ENCODE assay signal across 8 mouse cellular contexts in genomic region chrX:21089867-21090239, GRCm38 (mm10). TPM values are rescaled to one million over a fixed set of nuclear protein-coding genes. Genes with fewer than 3 reads are reported as not detected.
DNase-seq lines count a peak whose midpoint lies in the region; ATAC-seq lines count a peak whose summit lies in the region.

No protein-coding gene starts in this region.

- WGBS in lung, embryonic 15.5 days: 50% methylated on average over 7 of the region's 7 CpGs
- WGBS in forebrain, embryonic 12.5 days: 53% methylated on average over 7 of the region's 7 CpGs
- WGBS in intestine, embryonic 16.5 days: 46% methylated on average over 7 of the region's 7 CpGs
- WGBS in neural tube, embryonic 13.5 days: 55% methylated on average over 7 of the region's 7 CpGs

- no peaks in the 10 kb centered on the region for H3K36me3 ChIP-seq in lung, embryonic 15.5 days
- no peaks in the 10 kb centered on the region for H3K36me3 ChIP-seq in forebrain, embryonic 12.5 days (replicated peaks)
- H3K36me3 ChIP-seq in intestine, embryonic 16.5 days (ENCODE audit: control insufficient read depth, insufficient read depth, low read length): no peaks in the 10 kb centered on the region
- H3K36me3 ChIP-seq in neural tube, embryonic 13.5 days: no peaks in the 10 kb centered on the region

- peak overlapping the region; percentile 46; the same call in 1 of the 2 replicates for H3K4me3 ChIP-seq in lung, embryonic 15.5 days
- peak overlapping the region; percentile 41 for H3K4me3 ChIP-seq in forebrain, embryonic 12.5 days (replicated peaks)
- peak overlapping the region; percentile 43 for H3K4me3 ChIP-seq in intestine, embryonic 16.5 days (ENCODE audit: low read length)
- H3K4me3 ChIP-seq in neural tube, embryonic 13.5 days: peak overlapping the region; percentile 45

- H3K9ac ChIP-seq in lung, embryonic 15.5 days: no peak overlapping the region
- H3K9ac ChIP-seq in forebrain, embryonic 12.5 days: no peak overlapping the region
- no peak overlapping the region for H3K9ac ChIP-seq in intestine, embryonic 16.5 days (ENCODE audit: low read depth, low read length)
- peak overlapping the region; percentile 64 for H3K9ac ChIP-seq in neural tube, embryonic 13.5 days

- no peak for DNase-seq in lung, postnatal 36 days
- DNase-seq in left cerebral cortex, adult 9 months (ENCODE audit: low spot score in 2 of 2): no peak
- DNase-seq in adrenal gland, postnatal 25 days: no peak

- H3K4me1 ChIP-seq in lung, embryonic 15.5 days: no peaks in the 10 kb centered on the region
- no peaks in the 10 kb centered on the region for H3K4me1 ChIP-seq in forebrain, embryonic 12.5 days
- no peaks in the 10 kb centered on the region for H3K4me1 ChIP-seq in intestine, embryonic 16.5 days (ENCODE audit: control insufficient read depth, insufficient read depth, low read length)
- H3K4me1 ChIP-seq in neural tube, embryonic 13.5 days (replicated peaks): no peaks in the 10 kb centered on the region

- no peaks in the 10 kb centered on the region for H3K9me3 ChIP-seq in lung, embryonic 15.5 days
- no peaks in the 10 kb centered on the region for H3K9me3 ChIP-seq in forebrain, embryonic 12.5 days
- H3K9me3 ChIP-seq in intestine, embryonic 16.5 days (ENCODE audit: control insufficient read depth, low read length): no peaks in the 10 kb centered on the region
- no peaks in the 10 kb centered on the region for H3K9me3 ChIP-seq in neural tube, embryonic 13.5 days

- H3K4me2 ChIP-seq in lung, embryonic 15.5 days: peak overlapping the region; percentile 53
- peak overlapping the region; percentile 51 for H3K4me2 ChIP-seq in forebrain, embryonic 12.5 days
- peak overlapping the region; percentile 57 for H3K4me2 ChIP-seq in intestine, embryonic 16.5 days (ENCODE audit: low read depth, low read length)
- H3K4me2 ChIP-seq in neural tube, embryonic 13.5 days: peak overlapping the region; percentile 55

- no peak overlapping the region for H3K27ac ChIP-seq in lung, embryonic 15.5 days
- H3K27ac ChIP-seq in forebrain, embryonic 12.5 days: no peak overlapping the region
- peak overlapping the region; percentile 45; the same call in 1 of the 2 replicates for H3K27ac ChIP-seq in intestine, embryonic 16.5 days (ENCODE audit: low read length)
- peak overlapping the region; percentile 88 for H3K27ac ChIP-seq in neural tube, embryonic 13.5 days (replicated peaks)

- no peak for ATAC-seq in lung, embryonic 15.5 days (ENCODE audit: borderline replicate concordance, extremely low read depth, low FRiP score, low TSS enrichment)
- no peak; the same call in 1 of the 2 replicates for ATAC-seq in forebrain, embryonic 12.5 days (ENCODE audit: low FRiP score)
- no peak for ATAC-seq in intestine, embryonic 16.5 days
- ATAC-seq in neural tube, embryonic 13.5 days (ENCODE audit: low read depth): peak; percentile 59; the same call in 1 of the 2 replicates
- ATAC-seq in megakaryocyte-erythroid progenitor cell, adult 5-6 weeks (replicated peaks; ENCODE audit: low FRiP score, low TSS enrichment, poor library complexity, severe bottlenecking): no peak

- H3K27me3 ChIP-seq in lung, embryonic 15.5 days: no peaks in the 10 kb centered on the region
- H3K27me3 ChIP-seq in forebrain, embryonic 12.5 days: no peaks in the 10 kb centered on the region
- no peaks in the 10 kb centered on the region for H3K27me3 ChIP-seq in intestine, embryonic 16.5 days (replicated peaks; ENCODE audit: control insufficient read depth, insufficient read depth, low read length)
- H3K27me3 ChIP-seq in neural tube, embryonic 13.5 days: no peaks in the 10 kb centered on the region

RNA-seq across cellular contexts. Expression of gene Zfp300, which starts 0.5 kb away (rescaled TPM):
- 1.3 and 1.4 TPM in 2 replicates for polyA plus RNA-seq in lung, embryonic 15.5 days (2015; fragmentation: Nextera tagmentation; extraction: Ambion mirVana)
- 2.6 and 3.2 TPM in 2 replicates for polyA plus RNA-seq in forebrain, embryonic 12.5 days (2016; fragmentation: Nextera tagmentation; extraction: Ambion mirVana)
- 1.0 and 1.1 TPM in 2 replicates for polyA plus RNA-seq in intestine, embryonic 16.5 days (2015; fragmentation: Nextera tagmentation; extraction: Ambion mirVana)
- polyA plus RNA-seq in neural tube, embryonic 13.5 days (2015; fragmentation: Nextera tagmentation; extraction: Ambion mirVana): 3.9 and 4.1 TPM in 2 replicates
- total RNA-seq in megakaryocyte-erythroid progenitor cell, adult 5-6 weeks (2014; fragmentation: Nextera tagmentation): 0.07 TPM in 1 of 2 replicates, not detected in the other
- 0.19 TPM in 1 of 2 replicates, not detected in the other for total RNA-seq in megakaryocyte-erythroid progenitor cell, adult 5-6 weeks (2017)
- total RNA-seq in adrenal gland, postnatal 25 days (2021): 2.2 and 3.0 TPM in 2 replicates

RNA-seq across cellular contexts. Expression of gene Spaca5, which starts 21.6 kb away (rescaled TPM):
- polyA plus RNA-seq in lung, embryonic 15.5 days (2015; fragmentation: Nextera tagmentation; extraction: Ambion mirVana): not detected in 2 replicates
- polyA plus RNA-seq in forebrain, embryonic 12.5 days (2016; fragmentation: Nextera tagmentation; extraction: Ambion mirVana): not detected in 2 replicates
- not detected in 2 replicates for polyA plus RNA-seq in intestine, embryonic 16.5 days (2015; fragmentation: Nextera tagmentation; extraction: Ambion mirVana)
- polyA plus RNA-seq in neural tube, embryonic 13.5 days (2015; fragmentation: Nextera tagmentation; extraction: Ambion mirVana): not detected in 2 replicates
- not detected in 2 replicates for total RNA-seq in megakaryocyte-erythroid progenitor cell, adult 5-6 weeks (2014; fragmentation: Nextera tagmentation)
- total RNA-seq in megakaryocyte-erythroid progenitor cell, adult 5-6 weeks (2017): not detected in 2 replicates
- not detected in 2 replicates for total RNA-seq in adrenal gland, postnatal 25 days (2021)

RNA-seq across cellular contexts. Expression of gene Ssxa1, which starts 25.8 kb away (rescaled TPM):
- not detected in 2 replicates for polyA plus RNA-seq in lung, embryonic 15.5 days (2015; fragmentation: Nextera tagmentation; extraction: Ambion mirVana)
- polyA plus RNA-seq in forebrain, embryonic 12.5 days (2016; fragmentation: Nextera tagmentation; extraction: Ambion mirVana): not detected in 2 replicates
- not detected in 2 replicates for polyA plus RNA-seq in intestine, embryonic 16.5 days (2015; fragmentation: Nextera tagmentation; extraction: Ambion mirVana)
- polyA plus RNA-seq in neural tube, embryonic 13.5 days (2015; fragmentation: Nextera tagmentation; extraction: Ambion mirVana): not detected in 2 replicates
- not detected in 2 replicates for total RNA-seq in megakaryocyte-erythroid progenitor cell, adult 5-6 weeks (2014; fragmentation: Nextera tagmentation)
- total RNA-seq in megakaryocyte-erythroid progenitor cell, adult 5-6 weeks (2017): not detected in 2 replicates
- not detected in 2 replicates for total RNA-seq in adrenal gland, postnatal 25 days (2021)

RNA-seq across cellular contexts. Expression of gene Zfp182, which starts 27.7 kb away (rescaled TPM):
- 5.4 and 5.6 TPM in 2 replicates for polyA plus RNA-seq in lung, embryonic 15.5 days (2015; fragmentation: Nextera tagmentation; extraction: Ambion mirVana)
- 8.1 and 8.4 TPM in 2 replicates for polyA plus RNA-seq in forebrain, embryonic 12.5 days (2016; fragmentation: Nextera tagmentation; extraction: Ambion mirVana)
- 3.3 and 4.1 TPM in 2 replicates for polyA plus RNA-seq in intestine, embryonic 16.5 days (2015; fragmentation: Nextera tagmentation; extraction: Ambion mirVana)
- 8.9 and 9.0 TPM in 2 replicates for polyA plus RNA-seq in neural tube, embryonic 13.5 days (2015; fragmentation: Nextera tagmentation; extraction: Ambion mirVana)
- 15.7 and 19.1 TPM in 2 replicates for total RNA-seq in megakaryocyte-erythroid progenitor cell, adult 5-6 weeks (2014; fragmentation: Nextera tagmentation)
- 11.2 and 15.5 TPM in 2 replicates for total RNA-seq in megakaryocyte-erythroid progenitor cell, adult 5-6 weeks (2017)
- 8.9 and 9.0 TPM in 2 replicates for total RNA-seq in adrenal gland, postnatal 25 days (2021)

Comparison
In these comparisons a context has a peak if more than half of its experiments do, and no peak if none do; other contexts are left out.
1. H3K27ac ChIP-seq: peak in intestine, embryonic 16.5 days (single experiment) and neural tube, embryonic 13.5 days (single experiment); none in lung, embryonic 15.5 days (single experiment) and forebrain, embryonic 12.5 days (single experiment).
2. Peak in every context shown above with its lines, with median percentiles within 50 percentile points of each other: H3K4me2 ChIP-seq and H3K4me3 ChIP-seq.